Mouse (Mus musculus) heart, adult 2 months (tissue): ENCODE results near the gene Tex11. TPM values are rescaled to one million over a fixed set of nuclear protein-coding genes. Genes with fewer than 3 reads are reported as not detected.

Experiments
- DNase-seq, 2 experiments: peaks; one replicate each; pipeline ENCODE4 v3.0.0; 2021
- H3K27ac ChIP-seq: fragments of 200-600 bp; 2 replicates; pipeline ENCODE4 v1.8.1; 2022
- H3K27me3 ChIP-seq: fragments of 200-500 bp; 2 replicates; pipeline ENCODE4 v1.6.1; 2012; ENCODE audit warnings: mild to moderate bottlenecking, low read length, inconsistent platforms, mixed read lengths; ENCODE audit not compliant: control insufficient read depth, insufficient read depth
- H3K36me3 ChIP-seq: fragments of 200-500 bp; 2 replicates; pipeline ENCODE4 v1.6.1; 2012; ENCODE audit warnings: low read length, inconsistent platforms; ENCODE audit not compliant: control insufficient read depth, insufficient read depth
- H3K4me1 ChIP-seq: fragments of 200-500 bp; 2 replicates; pipeline ENCODE4 v1.6.1; 2011; ENCODE audit warnings: low read length; ENCODE audit not compliant: control insufficient read depth, insufficient read depth
- H3K4me3 ChIP-seq: fragments of 200-600 bp; 2 replicates; pipeline ENCODE4 v1.8.1; 2022
- H3K79me2 ChIP-seq: fragments of 200-500 bp; replicated peaks from 2 replicates; pipeline ENCODE4 v1.6.1; 2012; ENCODE audit warnings: mild to moderate bottlenecking, inconsistent platforms, low read length, moderate library complexity, mixed read lengths; ENCODE audit not compliant: control insufficient read depth, insufficient read depth
- H3K9ac ChIP-seq: fragments of 200-500 bp; 2 replicates; pipeline ENCODE4 v1.6.1; 2012; ENCODE audit warnings: low read depth, mild to moderate bottlenecking, control low read depth, inconsistent platforms, low read length, mixed read lengths
- CTCF ChIP-seq: fragments of 200-600 bp; IDR thresholded peaks from 2 replicates; pipeline ENCODE4 v1.8.1; 2022; ENCODE audit warnings: antibody characterized with exemption, mild to moderate bottlenecking, moderate library complexity
- EP300 ChIP-seq: fragments of 200-500 bp; IDR thresholded peaks from 2 replicates; pipeline ENCODE4 v1.6.1; 2011; ENCODE audit warnings: low read depth, low read length, control low read depth; ENCODE audit not compliant: insufficient read depth
- POLR2A ChIP-seq: fragments of 200-500 bp; IDR thresholded peaks from 2 replicates; pipeline ENCODE4 v1.6.1; 2011; ENCODE audit warnings: mild to moderate bottlenecking, low read depth, low read length, control low read depth; ENCODE audit not compliant: insufficient read depth
- WGBS: fragments of 180-500 bp; shearing (Covaris S2); methylation state at CpG from one replicate; pipeline ENCODE4 v1.1.7; 2018; 5-methylcytosine and 5-hydroxymethylcytosine counted together
- intact Hi-C: fragments of 180-260 bp; cut with DNase I; formaldehyde crosslinking; loops from one replicate; pipeline ENCODE4 v1.15.1; 2025
- polyA plus RNA-seq: library from polyadenylated mRNA; depleted of rRNA; stranded (reverse); fragments of >200 nt; gene quantifications from 2 replicates; pipeline ENCODE4 v1.2.3, GENCODE M21; 2012
- total RNA-seq, 2 experiments: library from RNA; stranded (reverse); gene quantifications; 2 replicates each; pipeline ENCODE4 v1.2.3; 2021

The Tex11 gene
- total and polyA plus RNA-seq, 3 experiments, result 0.10 to 0.34 TPM; not detected in 1

- TF ChIP-seq CTCF (no peak), POLR2A (no peak), EP300 (no peak)
- no peaks in the 10 kb centered on the region for H3K79me2 ChIP-seq
- no peak overlapping the region for H3K4me3 ChIP-seq
- H3K9ac ChIP-seq, result no peak overlapping the region
- no peak overlapping the region for H3K27ac ChIP-seq
- no peaks in the 10 kb centered on the region for H3K27me3 ChIP-seq
- WGBS, result 69% methylated on average over 7 of the region's 7 CpGs
- DNase-seq, result no peak
- intact Hi-C loops, result no loop called here
- H3K36me3 ChIP-seq, result no peaks in the 10 kb centered on the region
- H3K4me1 ChIP-seq, result peaks cover 2% of the 10 kb centered on the region; the same call in 1 of the 2 replicates
These were observed 243.7 kb downstream of the Tex11 start for GRCm38 (mm10) chrX:100815766-100816165.

GRCm38 (mm10) chrX:100814139-100814538, 245.3 kb downstream of the Tex11 start:
- intact Hi-C loops, result no loop called here
- Histone ChIP-seq H3K27me3 (no peaks in the 10 kb centered on the region), H3K36me3 (no peaks in the 10 kb centered on the region), H3K4me1 (peaks cover 3% of the 10 kb centered on the region), H3K4me3 (no peak overlapping the region), H3K9ac (no peak overlapping the region), H3K79me2 (no peaks in the 10 kb centered on the region), H3K27ac (no peak overlapping the region)
- no peak for TF ChIP-seq EP300
- TF ChIP-seq CTCF, result no peak
- TF ChIP-seq POLR2A, result no peak
- no peak for DNase-seq
- 71% methylated on average over 8 of the region's 8 CpGs for WGBS

GRCm38 (mm10) chrX:100811129-100811528, 248.3 kb downstream of the Tex11 start:
- Histone ChIP-seq H3K79me2 (no peaks in the 10 kb centered on the region), H3K4me1 (peaks cover 3% of the 10 kb centered on the region), H3K4me3 (no peak overlapping the region), H3K27ac (no peak overlapping the region), H3K36me3 (no peaks in the 10 kb centered on the region), H3K27me3 (no peaks in the 10 kb centered on the region), H3K9ac (no peak overlapping the region)
- no peak for DNase-seq
- WGBS, result 58% methylated on average over 4 of the region's 4 CpGs
- TF ChIP-seq EP300 (no peak), POLR2A (no peak), CTCF (no peak)
- intact Hi-C loops, result no loop called here

- Histone ChIP-seq H3K4me1 (peaks cover 3% of the 10 kb centered on the region), H3K27me3 (no peaks in the 10 kb centered on the region), H3K36me3 (no peaks in the 10 kb centered on the region), H3K79me2 (no peaks in the 10 kb centered on the region), H3K4me3 (no peak overlapping the region), H3K9ac (no peak overlapping the region), H3K27ac (no peak overlapping the region)
- intact Hi-C loops, result no loop called here
- WGBS, result 82% methylated on average over 6 of the region's 6 CpGs
- TF ChIP-seq POLR2A (no peak), EP300 (no peak), CTCF (no peak)
- DNase-seq, result no peak
These were observed 257.4 kb downstream of the Tex11 start for GRCm38 (mm10) chrX:100802034-100802433.

GRCm38 (mm10) chrX:100800643-100801042, 258.8 kb downstream of the Tex11 start:
- Histone ChIP-seq H3K36me3 (no peaks in the 10 kb centered on the region), H3K27me3 (no peaks in the 10 kb centered on the region), H3K9ac (no peak overlapping the region), H3K79me2 (no peaks in the 10 kb centered on the region), H3K4me3 (no peak overlapping the region), H3K4me1 (peaks cover 3% of the 10 kb centered on the region), H3K27ac (no peak overlapping the region)
- no peak for DNase-seq
- WGBS, result 41% methylated on average over 2 of the region's 2 CpGs
- no peak for TF ChIP-seq CTCF
- TF ChIP-seq POLR2A, result no peak
- TF ChIP-seq EP300, result no peak
- intact Hi-C loops, result no loop called here

- peaks cover 3% of the 10 kb centered on the region for H3K4me1 ChIP-seq
These were observed 261.5 kb downstream of the Tex11 start for GRCm38 (mm10) chrX:100797851-100798527.

More at GRCm38 (mm10) chrX:100797851-100798527, 261.5 kb downstream of the Tex11 start:
- Histone ChIP-seq H3K9ac (no peak overlapping the region), H3K36me3 (no peaks in the 10 kb centered on the region), H3K4me3 (no peak overlapping the region), H3K79me2 (no peaks in the 10 kb centered on the region), H3K27me3 (no peaks in the 10 kb centered on the region), H3K27ac (no peak overlapping the region)
- 58% methylated on average over 7 of the region's 7 CpGs for WGBS
- intact Hi-C loops, result no loop called here
- TF ChIP-seq CTCF (no peak), EP300 (no peak), POLR2A (no peak)
- no peak for DNase-seq
